Mouse (Mus musculus) embryonic facial prominence, embryonic 10.5 days (tissue): ENCODE data around the gene Tmem240. TPM values are rescaled to one million over a fixed set of nuclear protein-coding genes. Genes with fewer than 3 reads are reported as not detected.
"Not testable (repeated sequence)": the region's sequence is repeated elsewhere in the genome, so short reads cannot be mapped to it uniquely, and the experiment has no call there.

ENCODE experiments used
- DNase-seq: peaks from one replicate; pipeline ENCODE4 v3.0.0-alpha.2; 2017; ENCODE audit warnings: low spot score
- H3K27ac ChIP-seq: fragments of 300-500 bp; sonication (generic); replicated peaks from 2 replicates; pipeline ENCODE4 v1.5.1; 2016; ENCODE audit warnings: mild to moderate bottlenecking
- H3K27me3 ChIP-seq: fragments of 300-500 bp; sonication (generic); replicated peaks from 2 replicates; pipeline ENCODE4 v1.6.1; 2016; ENCODE audit warnings: low read depth, mild to moderate bottlenecking; ENCODE audit not compliant: poor library complexity, severe bottlenecking
- H3K36me3 ChIP-seq: fragments of 300-500 bp; sonication (generic); replicated peaks from 2 replicates; pipeline ENCODE4 v1.6.1; 2016; ENCODE audit warnings: mild to moderate bottlenecking, moderate library complexity
- H3K4me1 ChIP-seq: fragments of 300-500 bp; sonication (generic); 2 replicates; pipeline ENCODE4 v1.6.1; 2016
- H3K4me3 ChIP-seq: fragments of 300-500 bp; sonication (generic); 2 replicates; pipeline ENCODE4 v1.5.1; 2016; ENCODE audit warnings: mild to moderate bottlenecking, moderate library complexity
- H3K9me3 ChIP-seq: fragments of 300-500 bp; sonication (generic); 2 replicates; pipeline ENCODE4 v1.6.1; 2016; ENCODE audit warnings: mild to moderate bottlenecking
- WGBS: fragments of 180-500 bp; shearing (Covaris S2); methylation state at CpG from one replicate; pipeline ENCODE4 v1.1.7; 2016; 5-methylcytosine and 5-hydroxymethylcytosine counted together
- polyA plus RNA-seq: library from polyadenylated mRNA; unstranded; fragments of >200 nt; fragmentation: Nextera tagmentation; extraction: Ambion mirVana; gene quantifications from 2 replicates; pipeline ENCODE4 v1.2.1, GENCODE M21; 2016

The Tmem240 gene
- polyA plus RNA-seq, 1 experiment from 2014 or later = 0.79 TPM

DNA sequence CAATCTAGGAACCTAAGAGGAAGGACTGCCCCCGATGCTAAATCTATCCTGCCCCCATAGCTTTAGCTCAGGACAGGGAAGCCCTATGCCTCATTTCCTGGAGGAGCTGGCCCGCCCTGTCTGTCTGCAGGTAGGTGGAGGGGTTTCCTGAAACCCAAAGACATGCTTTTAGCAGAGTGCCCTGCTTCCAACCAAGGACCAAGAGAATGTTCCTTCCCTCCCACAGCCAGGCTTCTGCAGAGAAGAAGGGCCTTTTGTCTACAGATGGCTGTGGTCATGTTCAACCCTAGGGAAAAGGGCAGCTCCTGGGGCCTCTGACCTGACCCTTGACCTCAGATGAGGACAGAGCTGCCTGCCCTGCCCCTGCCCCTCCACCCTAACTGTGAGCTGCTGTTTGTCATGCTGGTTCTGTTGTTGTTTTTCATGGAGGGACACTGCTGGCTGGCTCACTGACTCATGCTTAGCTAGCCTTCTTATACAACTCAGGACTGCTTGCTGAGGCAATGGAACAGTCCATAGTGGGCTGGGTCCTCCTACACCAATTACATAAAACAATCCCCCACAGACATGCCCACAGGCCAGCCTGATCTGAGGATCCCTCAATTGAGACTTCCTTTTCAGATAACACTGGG is 42.2 kb downstream of the Tmem240 start:
- Histone ChIP-seq H3K9me3 (no peaks in the 10 kb centered on the region), H3K4me3 (0 out of 2 replicates have a peak overlapping the region, but pooled peaks have one; percentile 0), H3K36me3 (0 out of 2 replicates have a peak, but pooled peaks cover 3% of the 10 kb centered on the region), H3K4me1 (peaks cover 53% of the 10 kb centered on the region), H3K27me3 (peaks cover 41% of the 10 kb centered on the region), H3K27ac (peak overlapping the region; percentile 30; the same call in 1 of the 2 replicates)
- DNase-seq = peak; percentile 44
- WGBS = 23% methylated on average over 2 of the region's 2 CpGs

DNA sequence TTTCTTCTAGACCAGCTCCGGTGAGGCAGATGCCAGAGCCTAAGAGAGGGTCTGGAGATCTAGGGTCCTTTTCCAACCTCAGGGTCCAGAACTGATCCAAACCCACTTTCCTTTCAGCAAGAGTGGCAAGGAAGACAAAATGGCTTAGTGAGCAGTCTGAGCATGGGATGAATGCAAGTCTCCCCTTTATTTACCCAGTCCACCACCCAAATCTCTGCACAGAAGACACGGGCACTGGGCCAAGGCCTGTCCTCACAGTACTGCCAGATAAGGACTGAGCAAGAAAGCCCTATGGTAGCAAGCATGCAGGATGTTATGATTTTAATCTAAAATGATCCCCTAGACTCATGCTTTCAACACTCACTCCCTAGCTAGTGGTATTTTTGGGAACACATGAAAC is 43.2 kb downstream of the Tmem240 start:
- no peak for DNase-seq
- WGBS = 78% methylated on average over 2 of the region's 2 CpGs
- 0 out of 2 replicates have a peak overlapping the region, but pooled peaks have one; percentile 48 for H3K27ac ChIP-seq

DNA sequence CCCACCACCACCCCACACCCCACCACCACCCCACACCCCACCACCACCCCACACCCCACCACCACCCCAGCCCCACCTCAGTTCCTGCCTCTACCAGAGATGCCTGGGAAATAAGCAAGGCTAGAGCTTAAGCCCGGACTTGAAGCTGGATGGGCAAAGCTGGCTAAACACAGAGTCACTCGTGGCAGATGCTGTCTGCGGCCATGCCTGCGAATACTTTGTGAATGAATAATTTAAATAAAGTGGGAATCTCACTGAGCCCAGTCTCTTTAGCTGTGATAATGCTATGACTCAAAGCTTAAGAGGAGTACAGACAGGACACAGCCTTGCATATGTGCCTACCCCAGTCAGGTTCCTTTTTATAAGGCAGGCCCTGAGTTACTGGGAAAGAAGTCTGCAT is 44.9 kb downstream of the Tmem240 start:
- DNase-seq = no peak
- WGBS = 87% methylated on average over 4 of the region's 4 CpGs
- Histone ChIP-seq H3K36me3 (no peaks in the 10 kb centered on the region), H3K9me3 (no peaks in the 10 kb centered on the region), H3K4me1 (peaks cover 52% of the 10 kb centered on the region), H3K27me3 (peaks cover 15% of the 10 kb centered on the region), H3K4me3 (no peak overlapping the region), H3K27ac (no peak overlapping the region)

More for the DNA sequence above, 43.2 kb downstream of the Tmem240 start:
- H3K27me3 ChIP-seq = peaks cover 32% of the 10 kb centered on the region
- peaks cover 53% of the 10 kb centered on the region for H3K4me1 ChIP-seq
- no peaks in the 10 kb centered on the region for H3K36me3 ChIP-seq
- H3K4me3 ChIP-seq = no peak overlapping the region
- no peaks in the 10 kb centered on the region for H3K9me3 ChIP-seq

DNA sequence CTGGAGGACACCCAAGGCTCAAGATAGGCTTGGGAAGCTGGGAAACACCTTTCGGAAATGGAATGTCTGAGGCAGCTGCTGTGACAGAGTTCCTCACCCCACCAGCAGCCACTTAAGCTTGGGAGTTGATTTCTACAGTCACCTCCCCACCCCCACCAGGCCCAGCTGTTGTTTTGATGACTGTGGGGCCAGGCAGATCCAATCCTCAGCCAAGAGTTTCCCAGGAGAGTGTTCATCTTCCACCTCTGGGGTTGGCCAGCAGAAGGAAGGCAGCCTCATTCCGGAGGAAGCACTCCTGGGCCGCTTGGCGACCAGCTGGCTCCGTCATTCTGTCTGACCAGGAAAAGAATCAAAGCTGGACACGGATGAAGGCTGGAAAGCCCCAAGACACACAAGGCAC is 46.3 kb downstream of the Tmem240 start:
- Histone ChIP-seq H3K27ac (no peak overlapping the region), H3K4me1 (peaks cover 51% of the 10 kb centered on the region), H3K4me3 (no peak overlapping the region), H3K27me3 (peaks cover under 1% of the 10 kb centered on the region), H3K9me3 (no peaks in the 10 kb centered on the region), H3K36me3 (no peaks in the 10 kb centered on the region)
- 39% methylated on average over 6 of the region's 6 CpGs for WGBS
- DNase-seq = peak; percentile 47

DNA sequence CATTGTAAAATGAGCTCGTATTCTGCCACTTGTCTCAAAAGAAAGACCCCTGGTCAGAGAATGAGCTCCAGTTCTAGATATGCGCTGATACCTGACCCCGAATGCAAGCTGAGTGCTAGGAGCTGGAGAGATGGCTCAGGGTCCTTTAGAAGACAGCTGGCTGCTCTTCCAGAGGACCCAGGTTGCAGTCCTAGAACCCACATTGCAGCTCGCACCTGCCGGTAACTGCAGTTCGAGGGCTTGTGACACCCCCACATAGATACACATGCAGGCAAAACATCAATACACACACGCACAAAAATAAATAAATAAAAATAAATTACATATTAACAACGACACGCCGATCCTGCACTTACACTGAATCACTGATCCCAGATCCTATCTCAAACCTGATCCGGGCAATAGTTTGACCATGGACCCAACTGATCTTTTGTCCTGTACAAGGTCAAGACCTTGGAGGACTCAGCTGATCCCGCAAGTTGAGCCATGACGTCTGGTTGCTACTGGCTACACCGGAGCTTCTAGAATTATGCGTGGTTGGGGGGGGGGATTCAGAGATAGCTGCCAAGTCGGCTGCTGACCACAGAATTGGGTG is 49.0 kb downstream of the Tmem240 start:
- Histone ChIP-seq H3K36me3 (no peaks in the 10 kb centered on the region), H3K27ac (peak overlapping the region; percentile 94), H3K27me3 (no peaks in the 10 kb centered on the region), H3K4me3 (peak overlapping the region; percentile 82), H3K4me1 (peaks cover 34% of the 10 kb centered on the region), H3K9me3 (no peaks in the 10 kb centered on the region)
- WGBS = 49% methylated on average over 16 of the region's 16 CpGs
- no peak for DNase-seq

DNA sequence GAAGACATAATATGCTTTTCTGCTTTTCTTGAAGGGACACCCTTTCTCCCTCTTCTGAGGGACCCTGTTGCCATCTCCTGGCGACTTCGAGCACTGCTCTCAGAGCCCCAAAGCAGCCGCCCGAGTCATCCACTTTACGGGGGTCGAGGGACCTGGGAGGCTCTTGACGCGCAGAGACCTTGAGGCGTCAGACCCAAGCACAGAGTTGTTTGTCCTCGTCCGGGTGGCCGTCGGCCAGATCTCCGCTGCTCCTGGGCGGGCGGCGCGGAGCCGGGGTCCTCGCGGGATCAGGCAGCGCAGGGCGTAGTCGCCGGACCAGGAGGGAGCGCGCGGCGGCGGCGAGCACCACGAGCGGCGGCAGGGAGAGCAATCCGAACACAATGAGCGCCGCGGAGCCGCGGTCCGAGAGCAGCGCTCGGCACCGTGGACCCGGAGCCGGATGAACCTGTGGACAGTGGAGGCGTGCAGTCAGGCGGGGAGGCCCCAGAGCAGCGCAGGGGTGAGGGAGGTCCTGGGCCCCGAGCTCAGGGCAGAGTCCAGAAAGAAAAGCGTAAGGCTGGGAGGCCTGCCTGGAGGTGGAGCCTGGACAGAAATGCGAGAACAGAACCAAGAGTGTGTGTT is 49.6 kb downstream of the Tmem240 start:
- no peaks in the 10 kb centered on the region for H3K27me3 ChIP-seq
- H3K27ac ChIP-seq = peak overlapping the region; percentile 94
- peaks cover 34% of the 10 kb centered on the region for H3K4me1 ChIP-seq
- DNase-seq = peak; percentile 84
- peak overlapping the region; percentile 82 for H3K4me3 ChIP-seq
- H3K36me3 ChIP-seq = no peaks in the 10 kb centered on the region
- under 1% methylated on average over 52 of the region's 52 CpGs for WGBS
- no peaks in the 10 kb centered on the region for H3K9me3 ChIP-seq

DNA sequence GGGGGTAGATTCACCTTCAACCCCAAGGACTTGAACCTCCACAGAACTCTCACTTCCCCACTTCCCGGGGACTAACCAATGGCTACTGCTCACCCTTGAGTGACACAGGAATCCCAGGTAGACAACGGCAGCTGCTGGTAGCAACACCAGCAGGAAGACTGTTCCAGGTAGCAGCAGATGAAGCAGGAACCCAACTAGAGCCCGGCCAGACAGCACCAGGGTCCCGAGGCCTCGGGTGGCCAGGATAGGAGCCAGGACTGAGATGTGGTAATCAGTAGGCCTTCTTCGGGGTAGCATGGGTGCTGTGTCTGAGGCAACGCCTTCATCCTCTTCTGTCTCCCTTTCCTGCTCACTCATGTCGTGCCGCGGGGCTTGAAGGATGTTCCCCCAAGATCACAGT is 50.6 kb downstream of the Tmem240 start:
- DNase-seq = no peak
- Histone ChIP-seq H3K9me3 (no peaks in the 10 kb centered on the region), H3K27me3 (no peaks in the 10 kb centered on the region; the same call in 1 of the 2 replicates), H3K4me1 (peaks cover 31% of the 10 kb centered on the region), H3K27ac (peak overlapping the region; percentile 94), H3K36me3 (no peaks in the 10 kb centered on the region), H3K4me3 (peak overlapping the region; percentile 82; the same call in 1 of the 2 replicates)
- 75% methylated on average over 10 of the region's 10 CpGs for WGBS

DNA sequence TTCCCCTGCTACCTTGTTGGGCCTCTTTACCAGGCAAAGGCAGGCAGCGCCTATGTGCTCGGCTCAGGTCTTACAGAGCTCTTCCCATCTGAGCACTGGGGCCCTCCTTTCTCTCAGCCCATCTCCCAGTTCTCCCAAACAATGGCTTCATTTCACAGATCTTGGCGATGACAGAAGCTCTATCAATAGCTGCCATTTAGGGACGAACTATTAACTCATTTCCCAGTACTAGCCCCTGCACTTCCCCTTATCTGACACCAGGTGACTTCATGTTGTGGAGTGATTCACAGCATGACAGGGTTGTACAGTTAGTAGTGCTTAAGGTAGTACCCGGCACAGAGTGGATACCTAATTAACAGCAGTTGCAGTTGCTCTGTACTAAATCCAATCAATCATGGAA is 51.2 kb downstream of the Tmem240 start, which contains the start of gene Tmem88b:
Gene Tmem88b (minus strand): TSS at position 56 of the 400 bp plus-strand sequence.
- Histone ChIP-seq H3K27ac (peak within 1 kb of the TSS; percentile 94), H3K36me3 (no peaks in the 10 kb centered on the region), H3K9me3 (no peaks in the 10 kb centered on the region), H3K27me3 (no peaks in the 10 kb centered on the region; the same call in 1 of the 2 replicates), H3K4me3 (peak within 1 kb of the TSS; percentile 82), H3K4me1 (peaks cover 27% of the 10 kb centered on the region)
- WGBS = 65% methylated on average over 5 of the region's 5 CpGs
- no peak for DNase-seq

DNA sequence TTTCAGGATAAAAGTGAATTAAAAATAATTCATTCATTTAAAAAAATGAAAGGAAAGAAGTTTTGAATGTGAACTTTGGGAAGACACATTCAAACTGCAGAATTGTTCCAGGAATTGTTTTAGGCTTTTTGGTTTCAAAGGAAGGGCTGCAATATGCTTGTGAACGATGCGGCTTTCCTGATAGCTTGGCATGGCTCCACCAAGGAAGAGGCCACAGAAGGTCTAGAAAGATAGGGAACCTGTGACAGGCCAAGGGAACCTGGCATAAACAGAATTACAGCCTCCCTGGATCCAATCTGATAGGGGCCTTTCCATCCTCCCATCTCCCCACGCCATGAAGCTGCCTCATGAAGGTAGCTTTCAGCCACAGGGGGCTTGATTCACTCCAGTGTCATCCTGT is 53.7 kb downstream of the Tmem240 start:
- Histone ChIP-seq H3K4me1 (peaks cover 23% of the 10 kb centered on the region), H3K4me3 (no peak overlapping the region), H3K36me3 (no peaks in the 10 kb centered on the region), H3K27me3 (peaks cover 11% of the 10 kb centered on the region; the same call in 1 of the 2 replicates), H3K27ac (no peak overlapping the region), H3K9me3 (no peaks in the 10 kb centered on the region)
- WGBS = 80% methylated on average over 3 of the region's 3 CpGs
- no peak for DNase-seq

DNA sequence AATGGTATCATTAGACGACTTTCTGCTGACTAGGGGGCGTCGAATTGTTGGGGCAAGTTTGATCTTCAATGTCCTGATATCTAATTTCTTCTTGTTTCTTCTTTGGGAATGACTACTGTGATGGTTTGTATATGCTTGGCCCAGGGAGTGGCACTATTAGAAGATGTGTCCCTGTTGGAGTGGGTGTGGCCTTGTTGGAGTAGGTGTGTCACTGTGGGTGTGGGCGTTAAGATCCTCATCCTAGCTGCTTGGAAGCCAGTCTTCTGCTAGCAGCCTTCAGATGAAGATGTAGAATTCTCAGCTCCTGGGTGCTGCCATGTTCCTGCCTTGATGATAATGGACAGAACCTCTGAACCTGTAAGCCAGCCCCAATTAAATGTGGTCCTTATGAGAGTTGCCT is 54.2 kb downstream of the Tmem240 start:
- peaks cover 18% of the 10 kb centered on the region for H3K4me1 ChIP-seq
- not testable (repeated sequence) for DNase-seq
- WGBS = 81% methylated on average over 4 of the region's 4 CpGs

DNA sequence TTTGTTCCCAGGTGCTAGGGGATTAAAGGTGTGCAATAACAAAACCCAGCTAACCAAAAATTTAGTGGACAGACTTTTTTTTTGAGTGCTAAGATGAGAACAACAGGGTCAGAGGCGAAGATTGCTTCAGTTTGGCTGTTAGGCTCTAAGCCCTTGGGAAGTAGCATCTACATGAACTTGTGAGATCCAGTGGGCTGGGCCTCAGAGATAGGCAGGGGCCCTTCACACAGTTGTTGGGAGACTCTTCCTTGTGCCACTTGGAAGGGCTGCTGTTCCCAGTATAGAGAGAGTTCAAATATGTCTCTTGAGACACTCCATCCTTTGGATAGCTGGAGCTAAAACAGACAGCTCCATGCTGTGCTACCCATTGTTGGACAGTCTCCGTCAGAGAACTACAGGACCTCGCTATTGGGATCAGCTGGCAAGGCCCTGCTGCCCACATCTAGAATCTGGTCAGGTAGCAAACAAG is 55.5 kb downstream of the Tmem240 start, which contains the start of gene Ankrd65:
Gene Ankrd65 (plus strand): TSS at position 419 of the 469 bp plus-strand sequence.
- Histone ChIP-seq H3K36me3 (no peaks in the 10 kb centered on the region), H3K4me3 (no peak within 1 kb of the TSS), H3K9me3 (no peaks in the 10 kb centered on the region), H3K4me1 (peaks cover 8% of the 10 kb centered on the region), H3K27me3 (peaks cover 11% of the 10 kb centered on the region; the same call in 1 of the 2 replicates), H3K27ac (no peak within 1 kb of the TSS; the same call in 1 of the 2 replicates)
- WGBS = 86% methylated on average over 3 of the region's 3 CpGs
- DNase-seq = no peak

More for the DNA sequence above, 54.2 kb downstream of the Tmem240 start:
- not testable (repeated sequence) for H3K4me3 ChIP-seq, H3K9me3 ChIP-seq, H3K27ac ChIP-seq, H3K36me3 ChIP-seq
- peaks cover 11% of the 10 kb centered on the region; the same call in 1 of the 2 replicates for H3K27me3 ChIP-seq
